Mouse (Mus musculus) kidney, adult 2 months (tissue): ENCODE data around the gene Il27.

ENCODE experiments used
- CTCF ChIP-seq: fragments of 200-500 bp; conservative IDR thresholded peaks from 2 replicates; pipeline ENCODE4 v1.5.1; 2011; ENCODE audit warnings: low read depth, mild to moderate bottlenecking, control low read depth, low read length, moderate library complexity, mixed read lengths; ENCODE audit not compliant: insufficient read depth, insufficient read length
- POLR2A ChIP-seq: fragments of 200-500 bp; IDR thresholded peaks from one replicate; pipeline ENCODE4 v1.6.1; 2011; ENCODE audit warnings: low read depth, low read length, control low read depth

DNA sequence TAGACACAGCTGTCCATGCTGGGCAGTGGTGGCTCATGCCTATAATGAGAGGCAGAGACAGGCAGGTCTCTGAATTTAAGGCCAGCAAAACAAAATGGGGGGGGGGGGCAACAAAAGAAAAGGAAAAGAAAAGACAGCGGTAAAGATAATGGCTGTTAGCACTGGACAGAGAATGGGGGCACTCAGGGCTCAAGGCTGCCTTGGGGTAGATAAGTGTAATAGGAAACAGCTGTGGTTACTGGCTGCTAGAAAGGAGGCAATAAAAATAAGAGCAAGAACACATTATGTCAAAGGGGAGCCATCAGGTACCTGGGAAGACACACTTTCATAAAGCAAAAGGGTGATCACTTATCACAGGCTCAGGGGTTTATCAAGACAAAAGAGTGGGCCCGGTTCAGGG is 37.7 kb upstream of the Il27 start:
- TF ChIP-seq POLR2A (no peak), CTCF (no peak)
